Mouse (Mus musculus): Measurements from ENCODE around the gene S1pr4. TPM values are rescaled to one million over a fixed set of nuclear protein-coding genes. Genes with fewer than 3 reads are reported as not detected.

S1pr4 gene
- 4.8 and 5.3 TPM in 2 replicates for polyA plus RNA-seq (2015; fragmentation: Nextera tagmentation; extraction: Ambion mirVana)

- Histone ChIP-seq H3K4me3 (ENCODE audit: low read depth, low read length) (peak within 1 kb of the TSS; percentile 83), H3K27ac (ENCODE audit: low read length) (peak within 1 kb of the TSS; percentile 39), H3K36me3 (ENCODE audit: control insufficient read depth, insufficient read depth) (no peaks in the 10 kb centered on the region), H3K9me3 (replicated peaks; ENCODE audit: control insufficient read depth, low read length) (no peaks in the 10 kb centered on the region), H3K27me3 (ENCODE audit: control insufficient read depth, insufficient read depth, low read depth, low read length) (no peaks in the 10 kb centered on the region; the same call in 1 of the 2 replicates), H3K4me1 (ENCODE audit: control insufficient read depth, low read depth, low read length) (peaks cover 41% of the 10 kb centered on the region), H3K9ac (ENCODE audit: low read depth, low read length) (peak within 1 kb of the TSS; percentile 58), H3K4me2 (ENCODE audit: low read depth, low read length) (peak within 1 kb of the TSS; percentile 71)
- WGBS (ENCODE audit: insufficient replicate concordance) = 53% methylated on average over 3 of the region's 3 CpGs
- ATAC-seq (ENCODE audit: low read depth) = no peak
These were observed at the start of gene S1pr4 for GRCm38 (mm10) chr10:81500032-81500431. Gene S1pr4 (minus strand): TSS chr10:81500132.

- no peak overlapping the region for H3K4me3 ChIP-seq (ENCODE audit: low read depth, low read length)
- no peak overlapping the region for H3K4me2 ChIP-seq (ENCODE audit: low read depth, low read length)
- H3K9ac ChIP-seq (ENCODE audit: low read depth, low read length) = no peak overlapping the region
- ATAC-seq (ENCODE audit: low read depth) = no peak
- H3K36me3 ChIP-seq (ENCODE audit: control insufficient read depth, insufficient read depth) = no peaks in the 10 kb centered on the region
- no peaks in the 10 kb centered on the region for H3K9me3 ChIP-seq (replicated peaks; ENCODE audit: control insufficient read depth, low read length)
- H3K4me1 ChIP-seq (ENCODE audit: control insufficient read depth, low read depth, low read length) = peaks cover 32% of the 10 kb centered on the region
- 55% methylated on average over 5 of the region's 5 CpGs for WGBS (ENCODE audit: insufficient replicate concordance)
- H3K27ac ChIP-seq (ENCODE audit: low read length) = no peak overlapping the region
- no peaks in the 10 kb centered on the region for H3K27me3 ChIP-seq (ENCODE audit: control insufficient read depth, insufficient read depth, low read depth, low read length)
These were observed 49.0 kb upstream of the S1pr4 start for GRCm38 (mm10) chr10:81548944-81549343.

DNA sequence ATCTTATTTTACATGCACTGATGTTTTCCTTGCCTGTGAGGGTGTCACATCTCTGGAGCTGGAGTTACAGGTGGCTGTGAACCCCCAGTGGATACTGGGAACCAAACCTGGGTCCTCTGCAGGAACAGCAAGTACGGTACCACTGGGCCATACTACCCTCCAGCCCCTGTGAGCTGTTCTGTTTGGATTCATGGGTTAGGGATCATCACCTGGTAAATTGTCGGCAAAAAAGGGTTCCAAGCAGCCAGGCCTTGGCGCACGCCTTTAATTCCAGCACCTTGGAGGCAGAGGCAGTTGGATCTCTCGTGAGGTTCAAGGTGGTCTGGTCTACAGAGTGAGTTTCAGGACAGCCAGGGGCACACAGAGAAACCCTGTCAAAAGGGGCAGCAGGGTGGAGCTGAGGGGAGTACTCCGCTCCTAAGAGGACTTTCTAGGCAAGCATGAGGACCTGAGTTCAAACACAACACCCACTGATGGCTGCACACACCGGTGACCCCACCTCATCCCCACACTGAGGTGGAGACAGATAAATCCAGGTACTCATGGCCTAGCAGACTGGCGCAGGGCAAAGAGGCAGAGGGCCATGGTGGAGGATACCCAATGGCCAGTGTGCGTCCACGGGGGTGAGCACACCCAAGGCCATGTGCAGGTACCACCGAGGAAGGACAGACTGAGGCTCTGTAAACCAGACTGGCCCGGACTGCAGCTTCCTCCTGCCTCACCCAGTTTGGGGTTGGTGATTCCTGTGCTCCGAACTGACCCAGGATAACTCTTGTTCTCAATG lies 47.0 kb upstream of the S1pr4 start:
- Histone ChIP-seq H3K9me3 (replicated peaks; ENCODE audit: control insufficient read depth, low read length) (no peaks in the 10 kb centered on the region), H3K9ac (ENCODE audit: low read depth, low read length) (no peak overlapping the region), H3K4me3 (ENCODE audit: low read depth, low read length) (no peak overlapping the region), H3K36me3 (ENCODE audit: control insufficient read depth, insufficient read depth) (no peaks in the 10 kb centered on the region), H3K4me2 (ENCODE audit: low read depth, low read length) (no peak overlapping the region), H3K27me3 (ENCODE audit: control insufficient read depth, insufficient read depth, low read depth, low read length) (no peaks in the 10 kb centered on the region), H3K4me1 (ENCODE audit: control insufficient read depth, low read depth, low read length) (peaks cover 51% of the 10 kb centered on the region), H3K27ac (ENCODE audit: low read length) (peak overlapping the region; percentile 84)
- 84% methylated on average over 13 of the region's 13 CpGs for WGBS (ENCODE audit: insufficient replicate concordance)
- no peak for ATAC-seq (ENCODE audit: low read depth)

GRCm38 (mm10) chr10:81546332-81546731 lies 46.4 kb upstream of the S1pr4 start:
- peak overlapping the region; percentile 31 for H3K9ac ChIP-seq (ENCODE audit: low read depth, low read length)
- peak overlapping the region; percentile 84 for H3K27ac ChIP-seq (ENCODE audit: low read length)
- WGBS (ENCODE audit: insufficient replicate concordance) = 8% methylated on average over 5 of the region's 5 CpGs
- H3K4me1 ChIP-seq (ENCODE audit: control insufficient read depth, low read depth, low read length) = peaks cover 52% of the 10 kb centered on the region
- H3K9me3 ChIP-seq (replicated peaks; ENCODE audit: control insufficient read depth, low read length) = no peaks in the 10 kb centered on the region
- no peaks in the 10 kb centered on the region for H3K36me3 ChIP-seq (ENCODE audit: control insufficient read depth, insufficient read depth)
- peak overlapping the region; percentile 99 for H3K4me2 ChIP-seq (ENCODE audit: low read depth, low read length)
- H3K27me3 ChIP-seq (ENCODE audit: control insufficient read depth, insufficient read depth, low read depth, low read length) = no peaks in the 10 kb centered on the region
- ATAC-seq (ENCODE audit: low read depth) = peak; percentile 12
- H3K4me3 ChIP-seq (ENCODE audit: low read depth, low read length) = peak overlapping the region; percentile 17; the same call in 1 of the 2 replicates

GRCm38 (mm10) chr10:81545161-81545747 lies 45.3 kb upstream of the S1pr4 start, which contains the start of gene Gna11:
Gene Gna11 (minus strand): TSS chr10:81545190.
- Histone ChIP-seq H3K27me3 (ENCODE audit: control insufficient read depth, insufficient read depth, low read depth, low read length) (no peaks in the 10 kb centered on the region), H3K4me1 (ENCODE audit: control insufficient read depth, low read depth, low read length) (peaks cover 58% of the 10 kb centered on the region), H3K9me3 (replicated peaks; ENCODE audit: control insufficient read depth, low read length) (no peaks in the 10 kb centered on the region), H3K4me3 (ENCODE audit: low read depth, low read length) (peak within 1 kb of the TSS; percentile 92), H3K4me2 (ENCODE audit: low read depth, low read length) (peak within 1 kb of the TSS; percentile 99), H3K36me3 (ENCODE audit: control insufficient read depth, insufficient read depth) (no peaks in the 10 kb centered on the region), H3K9ac (ENCODE audit: low read depth, low read length) (peak within 1 kb of the TSS; percentile 93), H3K27ac (ENCODE audit: low read length) (peak within 1 kb of the TSS; percentile 96)
- 1% methylated on average over 52 of the region's 59 CpGs for WGBS (ENCODE audit: insufficient replicate concordance)
- peak; percentile 89 for ATAC-seq (ENCODE audit: low read depth)

GRCm38 (mm10) chr10:81544296-81545160 lies 44.6 kb upstream of the S1pr4 start:
- H3K27ac ChIP-seq (ENCODE audit: low read length) = peak overlapping the region; percentile 96
- no peak; the same call in 1 of the 2 replicates for ATAC-seq (ENCODE audit: low read depth)
- H3K9me3 ChIP-seq (replicated peaks; ENCODE audit: control insufficient read depth, low read length) = no peaks in the 10 kb centered on the region
- WGBS (ENCODE audit: insufficient replicate concordance) = under 1% methylated on average over 92 of the region's 93 CpGs
- H3K4me3 ChIP-seq (ENCODE audit: low read depth, low read length) = peak overlapping the region; percentile 92
- peak overlapping the region; percentile 99 for H3K4me2 ChIP-seq (ENCODE audit: low read depth, low read length)
- no peaks in the 10 kb centered on the region for H3K27me3 ChIP-seq (ENCODE audit: control insufficient read depth, insufficient read depth, low read depth, low read length)
- no peaks in the 10 kb centered on the region for H3K36me3 ChIP-seq (ENCODE audit: control insufficient read depth, insufficient read depth)
- H3K4me1 ChIP-seq (ENCODE audit: control insufficient read depth, low read depth, low read length) = peaks cover 56% of the 10 kb centered on the region
- peak overlapping the region; percentile 93 for H3K9ac ChIP-seq (ENCODE audit: low read depth, low read length)

GRCm38 (mm10) chr10:81543633-81544032 lies 43.7 kb upstream of the S1pr4 start:
- H3K4me1 ChIP-seq (ENCODE audit: control insufficient read depth, low read depth, low read length) = peaks cover 57% of the 10 kb centered on the region
- H3K27ac ChIP-seq (ENCODE audit: low read length) = 0 out of 2 replicates have a peak overlapping the region, but pooled peaks have one; percentile 12
- peak overlapping the region; percentile 99 for H3K4me2 ChIP-seq (ENCODE audit: low read depth, low read length)
- H3K9ac ChIP-seq (ENCODE audit: low read depth, low read length) = peak overlapping the region; percentile 93
- no peaks in the 10 kb centered on the region for H3K36me3 ChIP-seq (ENCODE audit: control insufficient read depth, insufficient read depth)
- no peaks in the 10 kb centered on the region for H3K9me3 ChIP-seq (replicated peaks; ENCODE audit: control insufficient read depth, low read length)
- no peaks in the 10 kb centered on the region for H3K27me3 ChIP-seq (ENCODE audit: control insufficient read depth, insufficient read depth, low read depth, low read length)
- WGBS (ENCODE audit: insufficient replicate concordance) = 83% methylated on average over 1 of the region's 1 CpGs
- H3K4me3 ChIP-seq (ENCODE audit: low read depth, low read length) = peak overlapping the region; percentile 92
- ATAC-seq (ENCODE audit: low read depth) = no peak

- WGBS (ENCODE audit: insufficient replicate concordance) = 71% methylated on average over 7 of the region's 7 CpGs
- no peak for ATAC-seq (ENCODE audit: low read depth)
- H3K9ac ChIP-seq (ENCODE audit: low read depth, low read length) = peak overlapping the region; percentile 93
- no peaks in the 10 kb centered on the region for H3K36me3 ChIP-seq (ENCODE audit: control insufficient read depth, insufficient read depth)
- no peaks in the 10 kb centered on the region for H3K9me3 ChIP-seq (replicated peaks; ENCODE audit: control insufficient read depth, low read length)
- H3K4me1 ChIP-seq (ENCODE audit: control insufficient read depth, low read depth, low read length) = peaks cover 58% of the 10 kb centered on the region
- no peaks in the 10 kb centered on the region for H3K27me3 ChIP-seq (ENCODE audit: control insufficient read depth, insufficient read depth, low read depth, low read length)
- peak overlapping the region; percentile 99 for H3K4me2 ChIP-seq (ENCODE audit: low read depth, low read length)
- peak overlapping the region; percentile 92; the same call in 1 of the 2 replicates for H3K4me3 ChIP-seq (ENCODE audit: low read depth, low read length)
- peak overlapping the region; percentile 73 for H3K27ac ChIP-seq (ENCODE audit: low read length)
These were observed 43.0 kb upstream of the S1pr4 start for GRCm38 (mm10) chr10:81542727-81543460.
